Mouse (Mus musculus): Measurements from ENCODE around the gene Spint5. TPM values are rescaled to one million over a fixed set of nuclear protein-coding genes. Genes with fewer than 3 reads are reported as not detected.

Gene Spint5
- polyA plus RNA-seq, 1 experiment from 2014 or later, result not detected

DNA sequence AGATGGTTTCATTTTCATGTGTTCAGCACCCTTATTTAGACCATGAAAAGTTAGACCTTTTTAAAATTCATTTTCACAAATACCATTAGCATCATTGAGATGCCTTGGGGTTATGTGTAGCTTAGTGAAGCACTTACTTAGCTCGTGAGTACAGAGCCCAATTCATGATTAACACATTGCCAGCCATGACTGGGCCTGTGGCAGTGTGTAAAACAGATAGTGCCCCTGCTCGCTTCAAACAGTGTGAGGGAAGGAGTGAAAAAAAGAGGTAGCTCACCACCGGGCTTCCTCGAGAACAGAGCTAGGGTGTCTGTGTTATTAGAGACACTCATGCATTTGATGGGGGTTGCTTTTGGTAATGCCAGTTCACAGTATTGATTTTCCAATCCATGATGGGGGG, 33.1 kb downstream of the Spint5 start:
- Histone ChIP-seq H3K4me1 (replicated peaks; ENCODE audit: control insufficient read depth, insufficient read depth, low read length) (peaks cover 24% of the 10 kb centered on the region), H3K9ac (replicated peaks; ENCODE audit: low read depth, low read length) (no peak overlapping the region), H3K4me3 (replicated peaks; ENCODE audit: low read length) (no peak overlapping the region), H3K36me3 (ENCODE audit: control insufficient read depth, insufficient read depth) (peaks cover 6% of the 10 kb centered on the region), H3K9me3 (ENCODE audit: control insufficient read depth, low read length) (no peaks in the 10 kb centered on the region), H3K27ac (ENCODE audit: low read length) (no peak overlapping the region), H3K27me3 (replicated peaks; ENCODE audit: control insufficient read depth, insufficient read depth, low read length) (0 out of 2 replicates have a peak, but pooled peaks cover 3% of the 10 kb centered on the region), H3K4me2 (ENCODE audit: low read length) (no peak overlapping the region)
- WGBS, result 88% methylated on average over 4 of the region's 4 CpGs
- ATAC-seq, result no peak

DNA sequence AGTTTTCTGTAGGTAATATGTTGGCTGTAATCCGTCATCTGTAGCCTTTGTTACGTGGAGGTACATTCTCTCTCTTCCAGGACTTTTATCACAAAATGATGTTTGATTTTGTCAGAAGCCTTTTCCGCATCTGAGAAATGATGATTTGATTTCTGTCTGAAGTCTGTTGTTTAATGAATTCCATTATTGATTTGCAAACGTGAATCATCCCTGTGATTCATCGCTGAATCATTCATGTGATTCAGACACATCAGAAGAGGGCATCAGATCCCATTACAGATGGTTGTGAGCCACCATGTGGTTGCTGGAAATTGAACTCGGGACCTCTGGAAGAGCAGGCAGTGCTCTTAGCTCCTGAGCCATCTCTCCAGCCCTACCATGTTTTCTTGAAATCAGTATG, 33.9 kb downstream of the Spint5 start:
- Histone ChIP-seq H3K27me3 (replicated peaks; ENCODE audit: control insufficient read depth, insufficient read depth, low read length) (0 out of 2 replicates have a peak, but pooled peaks cover 3% of the 10 kb centered on the region), H3K9me3 (ENCODE audit: control insufficient read depth, low read length) (no peaks in the 10 kb centered on the region), H3K4me3 (replicated peaks; ENCODE audit: low read length) (no peak overlapping the region), H3K27ac (ENCODE audit: low read length) (no peak overlapping the region), H3K4me1 (replicated peaks; ENCODE audit: control insufficient read depth, insufficient read depth, low read length) (peaks cover 24% of the 10 kb centered on the region), H3K4me2 (ENCODE audit: low read length) (no peak overlapping the region), H3K36me3 (ENCODE audit: control insufficient read depth, insufficient read depth) (peaks cover 7% of the 10 kb centered on the region), H3K9ac (replicated peaks; ENCODE audit: low read depth, low read length) (no peak overlapping the region)
- 89% methylated on average over 6 of the region's 6 CpGs for WGBS
- no peak for ATAC-seq

DNA sequence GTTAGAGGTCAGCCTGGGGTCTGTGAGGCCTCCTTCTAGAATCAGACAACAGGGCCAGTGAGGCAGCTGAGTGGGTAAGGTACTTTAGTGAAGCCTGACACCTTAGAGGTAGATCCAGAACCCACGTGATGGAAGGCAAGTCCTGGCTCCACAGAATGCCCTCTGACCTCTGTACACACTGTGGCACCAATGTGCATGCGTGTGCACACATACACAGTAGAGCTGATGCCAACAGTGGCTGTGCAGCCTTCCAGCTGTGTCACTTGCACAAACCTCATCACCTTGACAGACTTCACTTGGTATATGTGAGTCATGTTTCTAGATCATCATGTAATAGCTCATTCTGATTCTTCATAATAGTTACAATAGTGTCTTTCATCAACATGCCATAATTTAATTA, 37.3 kb downstream of the Spint5 start:
- no peak for ATAC-seq
- Histone ChIP-seq H3K9me3 (ENCODE audit: control insufficient read depth, low read length) (no peaks in the 10 kb centered on the region), H3K27ac (ENCODE audit: low read length) (no peak overlapping the region), H3K36me3 (ENCODE audit: control insufficient read depth, insufficient read depth) (peaks cover 23% of the 10 kb centered on the region), H3K4me2 (ENCODE audit: low read length) (no peak overlapping the region), H3K27me3 (replicated peaks; ENCODE audit: control insufficient read depth, insufficient read depth, low read length) (no peaks in the 10 kb centered on the region), H3K9ac (replicated peaks; ENCODE audit: low read depth, low read length) (no peak overlapping the region), H3K4me1 (replicated peaks; ENCODE audit: control insufficient read depth, insufficient read depth, low read length) (peaks cover 6% of the 10 kb centered on the region), H3K4me3 (replicated peaks; ENCODE audit: low read length) (no peak overlapping the region)
- WGBS, result 89% methylated on average over 2 of the region's 2 CpGs

DNA sequence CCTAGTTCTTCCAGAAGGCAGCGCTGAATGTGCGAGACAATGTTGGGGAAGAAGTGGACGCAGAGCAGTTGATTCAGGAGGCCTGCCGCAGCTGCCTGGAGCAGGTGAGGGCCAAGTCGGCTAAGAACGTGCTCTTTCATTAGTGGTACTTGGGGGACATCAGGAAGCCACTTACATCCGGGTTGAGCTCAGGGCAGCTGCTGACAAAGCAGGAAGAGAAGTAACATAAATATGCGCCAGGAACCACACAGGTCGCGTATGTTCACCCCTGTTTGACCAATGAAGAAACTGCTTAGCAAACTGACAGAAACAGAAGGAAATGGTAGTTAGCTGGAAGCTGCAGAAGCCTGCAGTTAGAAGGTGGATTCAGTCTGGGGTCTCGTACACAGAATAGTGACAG, 39.0 kb downstream of the Spint5 start:
- H3K9ac ChIP-seq (replicated peaks; ENCODE audit: low read depth, low read length), result no peak overlapping the region
- 92% methylated on average over 11 of the region's 11 CpGs for WGBS
- no peak overlapping the region for H3K27ac ChIP-seq (ENCODE audit: low read length)
- no peak for ATAC-seq
- H3K4me1 ChIP-seq (replicated peaks; ENCODE audit: control insufficient read depth, insufficient read depth, low read length), result no peaks in the 10 kb centered on the region
- peaks cover 33% of the 10 kb centered on the region for H3K36me3 ChIP-seq (ENCODE audit: control insufficient read depth, insufficient read depth)
- no peak overlapping the region for H3K4me2 ChIP-seq (ENCODE audit: low read length)
- no peak overlapping the region for H3K4me3 ChIP-seq (replicated peaks; ENCODE audit: low read length)
- no peaks in the 10 kb centered on the region for H3K27me3 ChIP-seq (replicated peaks; ENCODE audit: control insufficient read depth, insufficient read depth, low read length)
- H3K9me3 ChIP-seq (ENCODE audit: control insufficient read depth, low read length), result no peaks in the 10 kb centered on the region

DNA sequence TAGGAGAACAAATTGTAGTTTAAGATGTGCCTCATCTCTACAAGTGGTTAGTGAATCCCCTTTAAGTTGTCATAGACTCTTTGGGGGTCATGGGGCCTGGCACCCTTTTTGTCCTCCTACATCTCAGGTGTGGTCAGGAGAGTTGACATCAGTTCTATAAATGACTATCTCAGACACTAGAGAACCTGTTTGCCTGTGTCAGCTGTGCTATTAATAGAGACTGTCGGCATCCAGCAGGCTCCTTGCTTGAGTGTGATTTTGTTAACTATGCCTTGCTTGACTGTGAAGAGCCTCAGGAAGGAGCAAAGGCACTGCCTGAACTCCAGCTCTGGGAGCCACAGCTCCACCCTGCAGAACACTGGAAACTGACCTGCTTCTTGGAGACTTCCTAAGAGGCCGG, 39.7 kb downstream of the Spint5 start:
- Histone ChIP-seq H3K27me3 (replicated peaks; ENCODE audit: control insufficient read depth, insufficient read depth, low read length) (no peaks in the 10 kb centered on the region), H3K9ac (replicated peaks; ENCODE audit: low read depth, low read length) (no peak overlapping the region), H3K27ac (ENCODE audit: low read length) (no peak overlapping the region), H3K4me3 (replicated peaks; ENCODE audit: low read length) (no peak overlapping the region), H3K36me3 (ENCODE audit: control insufficient read depth, insufficient read depth) (peaks cover 33% of the 10 kb centered on the region), H3K4me2 (ENCODE audit: low read length) (no peak overlapping the region), H3K9me3 (ENCODE audit: control insufficient read depth, low read length) (no peaks in the 10 kb centered on the region), H3K4me1 (replicated peaks; ENCODE audit: control insufficient read depth, insufficient read depth, low read length) (no peaks in the 10 kb centered on the region)
- no peak for ATAC-seq
- 81% methylated on average over 2 of the region's 2 CpGs for WGBS

DNA sequence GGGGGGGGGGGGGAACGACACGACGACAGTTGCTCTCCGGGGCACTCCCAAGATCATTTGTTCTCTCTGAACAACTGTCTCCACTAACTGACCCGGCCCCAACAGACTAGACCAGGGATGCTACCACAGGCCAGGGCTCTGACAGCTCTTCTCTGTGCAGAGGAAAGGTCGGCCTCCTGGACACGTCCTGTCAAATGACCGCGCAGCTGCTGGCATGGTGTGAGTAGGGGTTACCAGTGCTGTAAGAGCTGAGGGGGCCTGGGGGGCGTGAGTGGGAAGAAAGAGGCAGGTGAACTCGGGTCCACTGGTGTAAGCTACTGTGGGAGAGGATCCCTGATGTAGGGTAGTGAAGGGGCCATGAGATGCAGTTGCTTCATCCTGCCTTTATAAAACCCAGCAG, 42.7 kb downstream of the Spint5 start:
- Histone ChIP-seq H3K4me2 (ENCODE audit: low read length) (no peak overlapping the region), H3K36me3 (ENCODE audit: control insufficient read depth, insufficient read depth) (peaks cover 49% of the 10 kb centered on the region), H3K4me3 (replicated peaks; ENCODE audit: low read length) (no peak overlapping the region), H3K9ac (replicated peaks; ENCODE audit: low read depth, low read length) (no peak overlapping the region), H3K27me3 (replicated peaks; ENCODE audit: control insufficient read depth, insufficient read depth, low read length) (no peaks in the 10 kb centered on the region), H3K9me3 (ENCODE audit: control insufficient read depth, low read length) (no peaks in the 10 kb centered on the region), H3K4me1 (replicated peaks; ENCODE audit: control insufficient read depth, insufficient read depth, low read length) (no peaks in the 10 kb centered on the region), H3K27ac (ENCODE audit: low read length) (no peak overlapping the region)
- no peak for ATAC-seq
- WGBS, result 91% methylated on average over 11 of the region's 11 CpGs

DNA sequence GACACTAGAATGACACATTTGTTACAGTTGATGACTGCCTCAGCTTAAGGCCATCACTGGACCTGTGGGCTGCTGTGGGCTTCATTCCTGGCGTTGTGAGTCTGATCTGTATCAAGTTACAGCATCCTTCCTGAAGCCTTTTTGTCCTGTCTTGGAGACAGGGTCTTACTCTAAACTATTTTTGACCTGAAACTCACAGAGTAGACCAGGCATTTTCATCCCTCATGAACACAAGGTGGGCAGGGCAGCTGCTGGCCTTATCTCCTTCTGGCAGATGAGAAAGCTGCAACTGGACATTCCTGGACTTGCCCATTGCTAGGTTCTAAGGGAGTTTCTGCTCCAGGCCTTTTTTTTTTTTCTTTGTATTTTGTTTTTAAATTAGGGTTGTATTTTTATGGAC, 43.6 kb downstream of the Spint5 start:
- Histone ChIP-seq H3K27ac (ENCODE audit: low read length) (no peak overlapping the region), H3K4me2 (ENCODE audit: low read length) (no peak overlapping the region), H3K27me3 (replicated peaks; ENCODE audit: control insufficient read depth, insufficient read depth, low read length) (no peaks in the 10 kb centered on the region), H3K9ac (replicated peaks; ENCODE audit: low read depth, low read length) (no peak overlapping the region), H3K9me3 (ENCODE audit: control insufficient read depth, low read length) (no peaks in the 10 kb centered on the region), H3K4me3 (replicated peaks; ENCODE audit: low read length) (no peak overlapping the region), H3K36me3 (ENCODE audit: control insufficient read depth, insufficient read depth) (peaks cover 49% of the 10 kb centered on the region), H3K4me1 (replicated peaks; ENCODE audit: control insufficient read depth, insufficient read depth, low read length) (no peaks in the 10 kb centered on the region)
- 82% methylated on average over 1 of the region's 1 CpGs for WGBS
- ATAC-seq, result no peak

DNA sequence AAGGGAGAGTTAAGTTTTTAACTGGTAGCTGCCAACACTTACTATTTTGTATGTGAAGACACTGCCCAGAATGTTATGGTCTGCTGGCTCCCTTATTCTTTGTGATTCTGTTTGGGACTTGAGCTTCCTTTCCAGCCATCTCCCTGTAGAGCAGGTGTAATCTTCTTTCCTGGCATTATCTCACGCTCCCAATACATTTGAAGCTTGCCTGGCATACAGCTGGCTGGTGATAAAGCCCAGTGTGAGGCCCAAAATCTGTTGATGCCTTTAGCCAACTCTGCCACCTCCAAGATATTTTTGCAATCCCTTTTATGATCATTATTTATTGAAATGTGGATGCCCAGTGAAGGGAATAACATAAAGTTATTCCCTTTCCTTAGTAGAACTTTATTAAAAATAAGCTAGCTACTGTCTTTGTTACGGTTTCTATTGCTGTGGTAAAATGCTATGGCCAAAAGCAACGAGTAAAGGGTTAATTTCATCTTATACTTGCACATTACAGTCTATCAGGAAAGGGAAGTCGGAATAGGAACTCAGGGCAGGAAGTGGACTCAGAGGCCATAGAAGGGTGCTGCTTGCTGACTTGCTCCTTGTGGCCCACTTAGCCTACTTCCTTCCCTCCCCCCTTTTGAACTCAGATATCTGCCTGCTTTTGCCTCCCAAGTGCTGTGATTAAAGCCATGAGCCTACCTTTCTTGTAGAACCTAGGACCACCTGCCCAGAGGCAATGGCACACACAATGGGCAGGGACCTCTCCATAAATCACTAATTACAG, 45.1 kb downstream of the Spint5 start:
- H3K9me3 ChIP-seq (ENCODE audit: control insufficient read depth, low read length), result no peaks in the 10 kb centered on the region
- H3K27ac ChIP-seq (ENCODE audit: low read length), result no peak overlapping the region
- WGBS, result 90% methylated on average over 4 of the region's 4 CpGs
- no peak for ATAC-seq
- no peaks in the 10 kb centered on the region for H3K27me3 ChIP-seq (replicated peaks; ENCODE audit: control insufficient read depth, insufficient read depth, low read length)
- peaks cover 40% of the 10 kb centered on the region for H3K36me3 ChIP-seq (ENCODE audit: control insufficient read depth, insufficient read depth)
- no peak overlapping the region for H3K4me3 ChIP-seq (replicated peaks; ENCODE audit: low read length)
- no peak overlapping the region for H3K9ac ChIP-seq (replicated peaks; ENCODE audit: low read depth, low read length)
- no peaks in the 10 kb centered on the region for H3K4me1 ChIP-seq (replicated peaks; ENCODE audit: control insufficient read depth, insufficient read depth, low read length)
- no peak overlapping the region for H3K4me2 ChIP-seq (ENCODE audit: low read length)

DNA sequence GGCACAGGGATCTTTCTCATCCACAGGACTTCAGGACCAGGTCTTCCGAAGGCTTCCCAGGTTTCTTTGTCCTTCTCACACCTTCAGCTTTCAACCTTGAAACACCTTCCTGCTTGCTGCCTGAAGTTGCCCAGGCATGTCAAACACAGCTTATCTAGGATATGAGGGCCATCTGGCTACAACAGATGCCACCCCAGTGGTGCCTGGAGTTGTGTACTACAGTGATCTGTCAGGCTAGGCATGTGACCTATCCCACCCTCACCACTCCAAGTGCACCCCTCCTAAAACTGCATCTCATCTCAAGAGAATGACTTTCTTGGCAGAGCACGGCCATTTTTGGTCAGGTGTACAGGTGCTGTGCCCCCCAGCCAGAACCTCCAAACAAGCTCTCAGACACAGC, 46.4 kb downstream of the Spint5 start:
- ATAC-seq, result no peak
- Histone ChIP-seq H3K9me3 (ENCODE audit: control insufficient read depth, low read length) (no peaks in the 10 kb centered on the region), H3K4me3 (replicated peaks; ENCODE audit: low read length) (no peak overlapping the region), H3K4me1 (replicated peaks; ENCODE audit: control insufficient read depth, insufficient read depth, low read length) (no peaks in the 10 kb centered on the region), H3K9ac (replicated peaks; ENCODE audit: low read depth, low read length) (no peak overlapping the region), H3K27me3 (replicated peaks; ENCODE audit: control insufficient read depth, insufficient read depth, low read length) (no peaks in the 10 kb centered on the region), H3K27ac (ENCODE audit: low read length) (no peak overlapping the region), H3K4me2 (ENCODE audit: low read length) (no peak overlapping the region), H3K36me3 (ENCODE audit: control insufficient read depth, insufficient read depth) (peaks cover 47% of the 10 kb centered on the region)
- 90% methylated on average over 2 of the region's 2 CpGs for WGBS

DNA sequence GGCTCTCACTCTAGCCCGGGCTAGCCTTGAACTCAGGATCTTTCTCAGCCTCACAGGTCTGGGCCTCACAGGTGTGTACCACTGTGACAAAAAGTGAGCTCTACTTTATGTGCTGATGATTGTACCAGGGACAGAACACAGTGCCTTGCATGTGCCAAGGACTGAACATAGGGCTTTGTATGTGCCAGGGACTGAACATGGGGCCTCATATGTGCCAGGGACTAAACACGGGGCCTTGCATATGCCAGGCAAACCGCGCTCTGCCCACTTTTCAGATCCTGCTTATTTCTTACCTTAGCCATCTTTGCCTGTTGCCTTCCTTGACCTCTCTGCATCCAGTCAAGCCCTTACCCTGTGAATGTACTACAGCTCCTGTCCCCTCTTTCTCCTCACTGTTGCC, 46.9 kb downstream of the Spint5 start:
- no peak overlapping the region for H3K27ac ChIP-seq (ENCODE audit: low read length)
- H3K27me3 ChIP-seq (replicated peaks; ENCODE audit: control insufficient read depth, insufficient read depth, low read length), result no peaks in the 10 kb centered on the region
- no peak overlapping the region for H3K9ac ChIP-seq (replicated peaks; ENCODE audit: low read depth, low read length)
- no peak overlapping the region for H3K4me3 ChIP-seq (replicated peaks; ENCODE audit: low read length)
- WGBS, result 100% methylated on average over 4 of the region's 4 CpGs
- no peak overlapping the region for H3K4me2 ChIP-seq (ENCODE audit: low read length)
- H3K4me1 ChIP-seq (replicated peaks; ENCODE audit: control insufficient read depth, insufficient read depth, low read length), result no peaks in the 10 kb centered on the region
- peaks cover 47% of the 10 kb centered on the region for H3K36me3 ChIP-seq (ENCODE audit: control insufficient read depth, insufficient read depth)
- ATAC-seq, result no peak
- H3K9me3 ChIP-seq (ENCODE audit: control insufficient read depth, low read length), result no peaks in the 10 kb centered on the region
